Mouse (Mus musculus) erythroblast, embryonic 14.5 days (primary cell): ENCODE data around the gene Lrrc23. TPM values are rescaled to one million over a fixed set of nuclear protein-coding genes. Genes with fewer than 3 reads are reported as not detected.

Experiments used
- H3K27me3 ChIP-seq: 2 replicates; pipeline ENCODE4 v1.6.1; 2012; ENCODE audit warnings: inconsistent platforms; ENCODE audit not compliant: control insufficient read depth
- H3K36me3 ChIP-seq: 2 replicates; pipeline ENCODE4 v1.6.1; 2012; ENCODE audit warnings: mild to moderate bottlenecking, inconsistent platforms; ENCODE audit not compliant: control insufficient read depth
- H3K4me1 ChIP-seq: 2 replicates; pipeline ENCODE4 v1.6.1; 2012; ENCODE audit warnings: inconsistent platforms; ENCODE audit not compliant: control insufficient read depth
- H3K4me3 ChIP-seq: replicated peaks from 2 replicates; pipeline ENCODE3; 2012; ENCODE audit warnings: moderate library complexity, mild to moderate bottlenecking, inconsistent platforms
- H3K9me3 ChIP-seq: 2 replicates; pipeline ENCODE4 v1.6.1; 2012; ENCODE audit warnings: low read length, inconsistent platforms, mixed read lengths; ENCODE audit not compliant: control insufficient read depth
- GATA1 ChIP-seq: IDR thresholded peaks from 2 replicates; pipeline ENCODE4 v1.6.1; 2012; ENCODE audit warnings: low read length, inconsistent platforms, mixed read lengths
- TAL1 ChIP-seq: IDR thresholded peaks from 3 replicates; pipeline ENCODE4 v1.6.1; 2012; ENCODE audit warnings: low read length, inconsistent platforms, mixed read lengths
- polyA plus RNA-seq: library from polyadenylated mRNA; stranded (reverse); fragments of >175 nt; gene quantifications from 2 replicates; pipeline ENCODE4 v1.2.3, GENCODE M21; 2012

Gene Lrrc23
- polyA plus RNA-seq = not detected in 2 replicates

DNA sequence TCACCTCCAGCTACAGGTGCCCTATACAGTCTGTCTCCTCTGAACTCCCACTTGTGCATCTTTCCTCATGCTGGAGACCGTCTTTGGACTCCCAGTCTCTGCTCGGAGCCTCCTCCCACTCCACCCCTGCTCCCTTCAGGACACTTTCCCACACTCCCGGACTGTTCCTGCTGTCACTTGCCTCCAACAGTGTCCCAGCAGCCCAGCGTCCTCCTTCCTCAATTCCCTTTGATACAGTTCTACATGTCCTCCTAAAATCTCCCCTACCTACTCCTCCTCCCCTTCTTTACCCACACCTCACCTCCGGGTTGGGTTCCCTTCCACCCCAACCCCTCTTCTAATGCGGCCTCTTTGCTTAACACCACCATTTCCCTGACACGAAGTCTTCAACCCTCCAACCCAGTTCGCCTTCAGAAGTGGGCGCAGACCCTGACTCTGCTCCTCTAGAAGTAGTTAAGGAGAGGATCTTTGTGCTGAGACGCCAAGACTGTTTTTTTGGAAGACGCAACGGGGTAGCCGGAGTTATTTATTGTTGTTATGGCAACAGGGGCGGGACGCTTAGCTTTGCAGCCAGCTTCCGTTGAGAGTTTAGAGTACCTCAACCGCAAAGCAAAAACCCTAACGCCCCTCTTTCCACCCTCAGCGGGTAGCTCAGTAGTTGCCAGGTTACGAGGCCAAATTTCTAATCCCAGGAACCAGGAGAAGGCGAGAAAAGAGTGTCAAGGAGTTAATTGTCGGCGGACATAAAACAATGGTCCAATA is at the start of gene Lrrc23:
Gene Lrrc23, minus strand, starts transcription at position 506 of the 762 bp plus-strand sequence.
- Histone ChIP-seq H3K36me3 (no peaks in the 10 kb centered on the region), H3K27me3 (peaks cover 40% of the 10 kb centered on the region), H3K4me3 (no peak within 1 kb of the TSS), H3K4me1 (peaks cover 2% of the 10 kb centered on the region), H3K9me3 (no peaks in the 10 kb centered on the region)
- no peak for TF ChIP-seq TAL1
- no peak for TF ChIP-seq GATA1

DNA sequence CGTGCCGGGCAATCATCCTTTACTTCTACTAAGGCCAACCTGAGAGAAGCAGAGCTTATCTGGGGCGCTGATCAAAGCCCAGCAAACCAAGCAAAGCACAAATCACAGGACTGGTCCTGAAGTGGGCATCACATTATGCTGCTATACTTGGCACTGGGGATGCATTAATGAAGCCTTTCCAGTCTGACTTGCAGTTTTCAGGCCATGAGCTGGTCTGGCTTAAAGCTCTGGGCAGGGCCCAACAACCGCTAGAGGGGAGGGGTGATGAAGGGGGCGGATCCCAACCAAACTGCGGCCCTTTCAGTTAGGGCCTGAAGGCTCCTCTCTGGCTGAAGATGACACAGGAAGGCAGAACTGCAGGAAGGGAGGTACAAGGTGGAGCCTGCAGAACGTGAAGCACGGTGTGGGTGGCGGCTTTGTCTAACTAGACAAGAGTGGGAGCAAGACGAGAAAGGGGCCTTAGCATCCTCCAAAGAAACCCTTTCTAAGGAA is 48.6 kb upstream of the Lrrc23 start:
- H3K36me3 ChIP-seq = peaks cover 68% of the 10 kb centered on the region
- no peaks in the 10 kb centered on the region for H3K9me3 ChIP-seq

DNA sequence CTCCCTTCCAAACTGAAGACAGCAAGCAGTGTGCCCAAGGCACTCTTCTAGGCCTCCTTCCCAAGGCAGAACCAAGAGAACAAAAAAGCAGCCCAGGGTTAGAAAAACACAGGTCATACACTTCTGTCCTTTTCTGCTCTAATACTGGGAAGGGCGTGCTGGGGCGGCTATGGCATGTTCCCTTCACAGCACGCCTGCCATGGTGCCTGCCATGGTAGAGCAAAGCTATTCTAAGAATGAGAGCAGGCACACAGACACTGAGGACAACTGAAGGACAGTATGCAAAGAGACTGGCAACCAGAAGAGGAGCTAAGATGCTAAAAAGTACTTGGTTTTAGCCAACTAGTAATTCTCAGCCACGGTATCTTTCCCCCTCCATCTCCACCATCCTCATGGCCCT is 42.5 kb upstream of the Lrrc23 start:
- H3K9me3 ChIP-seq = no peaks in the 10 kb centered on the region
- TF ChIP-seq GATA1 (no peak), TAL1 (no peak)
- no peaks in the 10 kb centered on the region for H3K27me3 ChIP-seq
- H3K36me3 ChIP-seq = peaks cover 98% of the 10 kb centered on the region
- H3K4me3 ChIP-seq = no peak overlapping the region
- peaks cover 2% of the 10 kb centered on the region; the same call in 1 of the 2 replicates for H3K4me1 ChIP-seq

More for the DNA sequence above, 48.6 kb upstream of the Lrrc23 start:
- Histone ChIP-seq H3K4me1 (peaks cover 42% of the 10 kb centered on the region), H3K4me3 (peak overlapping the region; percentile 74), H3K27me3 (no peaks in the 10 kb centered on the region)
- TF ChIP-seq TAL1 (no peak), GATA1 (peak; percentile 87)

DNA sequence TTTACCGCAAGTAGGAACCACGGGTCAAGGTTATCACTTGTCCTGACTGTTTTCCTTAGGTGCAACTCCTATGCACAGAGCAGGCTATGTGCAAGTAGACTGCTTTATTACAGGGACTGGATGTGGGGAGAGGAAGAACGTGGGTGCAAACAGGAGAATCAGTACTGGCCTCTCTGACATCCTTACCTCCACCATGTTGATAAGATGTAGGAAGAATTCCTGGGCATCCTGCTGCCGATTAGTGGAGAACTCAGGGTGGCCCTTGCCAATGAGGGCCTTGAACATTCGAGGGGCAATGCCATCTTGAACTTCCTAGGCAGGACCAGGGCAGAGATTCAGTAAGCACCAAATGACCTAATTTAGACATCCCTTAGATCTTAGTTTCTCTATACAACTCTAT is 41.4 kb upstream of the Lrrc23 start:
- Histone ChIP-seq H3K4me3 (no peak overlapping the region), H3K4me1 (no peaks in the 10 kb centered on the region), H3K9me3 (no peaks in the 10 kb centered on the region), H3K27me3 (no peaks in the 10 kb centered on the region), H3K36me3 (peaks cover 100% of the 10 kb centered on the region)
- TF ChIP-seq GATA1 (no peak), TAL1 (no peak)

- no peak overlapping the region for H3K4me3 ChIP-seq
- H3K9me3 ChIP-seq = no peaks in the 10 kb centered on the region
- H3K4me1 ChIP-seq = peaks cover 21% of the 10 kb centered on the region
- no peaks in the 10 kb centered on the region for H3K27me3 ChIP-seq
- peaks cover 82% of the 10 kb centered on the region for H3K36me3 ChIP-seq
- TF ChIP-seq TAL1 = no peak
- TF ChIP-seq GATA1 = no peak
Measured at GRCm38 (mm10) chr6:124817971-124818370, 38.4 kb upstream of the Lrrc23 start.

GRCm38 (mm10) chr6:124817563-124817962 is 38.0 kb upstream of the Lrrc23 start:
- no peaks in the 10 kb centered on the region for H3K27me3 ChIP-seq
- peaks cover 25% of the 10 kb centered on the region for H3K4me1 ChIP-seq
- TF ChIP-seq GATA1 (no peak), TAL1 (no peak)
- H3K4me3 ChIP-seq = no peak overlapping the region
- no peaks in the 10 kb centered on the region for H3K9me3 ChIP-seq
- H3K36me3 ChIP-seq = peaks cover 81% of the 10 kb centered on the region

DNA sequence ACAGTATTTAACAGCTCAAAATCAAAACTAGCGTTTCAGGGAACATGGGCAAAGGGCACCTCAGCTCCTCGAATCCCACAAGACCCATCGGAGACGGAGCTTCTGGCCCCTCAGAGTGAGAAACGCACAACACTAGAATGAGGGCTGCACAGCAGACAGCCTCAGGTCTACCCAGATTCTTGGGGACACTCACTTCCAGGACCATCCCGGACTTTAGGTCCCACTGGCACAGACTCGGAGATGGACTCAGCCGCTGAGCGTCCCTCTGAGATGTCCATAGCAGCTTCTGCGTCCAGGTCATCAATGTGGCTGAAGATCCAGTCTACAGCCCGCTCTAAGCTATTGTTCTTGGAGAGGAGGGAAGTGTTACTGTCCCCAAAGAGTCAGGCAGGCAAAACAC is 37.6 kb upstream of the Lrrc23 start:
- H3K4me3 ChIP-seq = no peak overlapping the region
- TF ChIP-seq GATA1 = no peak
- H3K9me3 ChIP-seq = no peaks in the 10 kb centered on the region
- H3K27me3 ChIP-seq = no peaks in the 10 kb centered on the region
- H3K36me3 ChIP-seq = peaks cover 81% of the 10 kb centered on the region
- H3K4me1 ChIP-seq = peaks cover 29% of the 10 kb centered on the region

DNA sequence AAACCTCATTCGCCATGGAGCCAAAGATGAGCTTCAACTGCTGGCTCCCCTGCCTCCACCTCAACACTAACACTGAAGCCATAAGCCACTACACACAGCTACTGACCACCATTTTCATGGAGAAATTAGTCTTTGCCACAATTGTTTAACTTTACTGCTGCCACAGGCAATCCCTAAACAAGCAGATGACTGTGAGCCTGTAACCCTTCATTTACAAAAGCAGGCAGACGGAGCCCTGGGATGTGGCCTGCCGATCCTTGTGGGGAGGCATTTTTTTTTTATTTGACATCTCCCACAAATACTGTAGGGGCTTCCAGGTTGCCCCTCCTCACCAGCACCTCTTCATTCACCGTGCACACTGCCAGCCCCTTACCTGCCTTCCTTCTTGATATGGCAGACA is 37.1 kb upstream of the Lrrc23 start:
- H3K9me3 ChIP-seq = no peaks in the 10 kb centered on the region
- peaks cover 35% of the 10 kb centered on the region for H3K4me1 ChIP-seq
- H3K36me3 ChIP-seq = peaks cover 81% of the 10 kb centered on the region
- H3K27me3 ChIP-seq = no peaks in the 10 kb centered on the region
- H3K4me3 ChIP-seq = no peak overlapping the region
- no peak for TF ChIP-seq GATA1
- no peak for TF ChIP-seq TAL1

DNA sequence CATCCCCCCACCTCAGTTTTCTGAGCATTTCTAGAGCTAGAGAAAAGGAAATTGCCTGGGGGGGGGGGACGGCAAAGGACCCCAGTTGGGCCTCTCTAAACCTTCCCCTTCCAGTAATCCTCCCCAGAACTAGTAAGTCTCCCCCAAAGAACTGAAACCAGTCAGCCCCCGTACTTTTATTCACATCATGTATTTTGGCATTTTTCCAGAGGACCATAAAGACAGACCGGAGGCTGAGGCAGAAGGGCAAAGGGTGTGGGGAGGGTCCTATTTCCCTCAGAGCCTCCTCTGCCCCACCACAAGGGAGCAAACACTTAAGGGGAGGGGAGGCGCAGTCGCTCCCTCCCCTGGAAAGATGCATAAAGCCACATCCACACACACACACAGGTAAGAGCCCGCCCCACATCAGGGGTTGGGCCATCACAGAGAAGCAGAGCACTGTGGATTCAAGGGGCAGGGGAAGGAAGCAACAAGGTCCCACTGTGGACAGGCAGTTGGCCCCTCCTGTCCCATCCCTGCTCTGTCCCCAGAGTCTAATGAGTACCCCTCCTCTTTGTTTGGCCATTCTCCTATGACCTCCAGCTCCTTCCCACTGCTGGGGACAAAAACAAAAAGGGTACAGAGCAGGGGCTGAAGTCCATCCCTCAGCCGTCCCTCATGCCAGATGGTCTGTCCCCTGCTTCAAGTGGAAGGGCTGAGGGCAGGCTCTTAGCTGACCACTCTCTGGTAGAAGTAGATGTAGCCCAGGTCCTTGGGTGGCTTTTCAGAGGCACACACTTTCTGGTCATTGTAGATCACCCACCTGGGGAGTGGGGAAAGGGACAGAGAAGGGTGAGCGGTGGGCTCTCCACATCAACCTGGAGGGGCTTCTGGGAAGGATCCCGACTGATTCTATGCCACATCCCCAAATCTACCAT is 35.6 kb upstream of the Lrrc23 start:
- H3K4me1 ChIP-seq = peaks cover 43% of the 10 kb centered on the region

More for the DNA sequence above, 35.6 kb upstream of the Lrrc23 start:
- TF ChIP-seq TAL1 (no peak), GATA1 (no peak)
- H3K27me3 ChIP-seq = no peaks in the 10 kb centered on the region
- no peaks in the 10 kb centered on the region for H3K9me3 ChIP-seq
- H3K4me3 ChIP-seq = no peak overlapping the region
- H3K36me3 ChIP-seq = peaks cover 81% of the 10 kb centered on the region
